Comparison of ENCODE assay signal across 8 mouse cellular contexts in genomic region chr3:116594728-116595602, GRCm38 (mm10). TPM values are rescaled to one million over a fixed set of nuclear protein-coding genes. Genes with fewer than 3 reads are reported as not detected.
A peak's percentile ranks its signal among the peaks of the same experiment; 100 is the strongest.
DNase-seq lines count a peak whose midpoint lies in the region; ATAC-seq lines count a peak whose summit lies in the region.

Gene Sass6, plus strand, starts transcription at chr3:116594982.

- no peaks in the 10 kb centered on the region for H3K27me3 ChIP-seq in hindbrain, embryonic 11.5 days (ENCODE audit: control insufficient read depth, insufficient read depth, low read length)

- no peaks in the 10 kb centered on the region for H3K4me1 ChIP-seq in hindbrain, embryonic 11.5 days (replicated peaks; ENCODE audit: control insufficient read depth, insufficient read depth, low read length)

- no peaks in the 10 kb centered on the region for H3K36me3 ChIP-seq in hindbrain, embryonic 11.5 days (ENCODE audit: control insufficient read depth, insufficient read depth, low read length)

- peak within 1 kb of the TSS; percentile 67; the same call in 1 of the 2 replicates for H3K27ac ChIP-seq in hindbrain, embryonic 11.5 days (ENCODE audit: low read depth, low read length)

- peak within 1 kb of the TSS; percentile 52 for H3K4me2 ChIP-seq in hindbrain, embryonic 11.5 days (replicated peaks; ENCODE audit: low read depth, low read length)

- no peaks in the 10 kb centered on the region for H3K9me3 ChIP-seq in hindbrain, embryonic 11.5 days (ENCODE audit: control insufficient read depth, low read length)

- peak; percentile 98 for ATAC-seq in hindbrain, embryonic 11.5 days (ENCODE audit: low FRiP score)

- WGBS in hindbrain, embryonic 11.5 days: under 1% methylated on average over 63 of the region's 65 CpGs

- H3K9ac ChIP-seq in hindbrain, embryonic 11.5 days (ENCODE audit: low read depth, low read length): peak within 1 kb of the TSS; percentile 82

- peak; percentile 98 for DNase-seq in Muller cell, postnatal 12 days (ENCODE audit: inconsistent ontology term)
- DNase-seq in cerebellum, adult 9-11 months: peak; percentile 96
- DNase-seq in frontal cortex, adult 2 months (ENCODE audit: extremely low spot score in 1 of 2, low spot score in 1 of 2): peak; percentile 93 to 100
- peak; percentile 98 for DNase-seq in hindbrain, embryonic 11.5 days (ENCODE audit: low spot score)
- DNase-seq in layer of hippocampus, postnatal 10 days (ENCODE audit: low spot score in 2 of 2): peak; percentile 99
- DNase-seq in lung, postnatal 10 days: peak; percentile 99
- peak; percentile 97 for DNase-seq in ovary, postnatal 36 days (ENCODE audit: low spot score)
- DNase-seq in thymus, postnatal 25 days: peak; percentile 97

- peak within 1 kb of the TSS; percentile 76 for H3K4me3 ChIP-seq in hindbrain, embryonic 11.5 days (ENCODE audit: low read depth, low read length)

RNA-seq across cellular contexts. Expression of gene Sass6, which starts in this region (rescaled TPM):
- 4.8 and 5.3 TPM in 2 replicates for polyA plus RNA-seq in frontal cortex, adult 2 months (2012; rRNA removed)
- polyA plus RNA-seq in hindbrain, embryonic 11.5 days (2014; fragmentation: Nextera tagmentation; extraction: Ambion mirVana): 32.7 and 34.9 TPM in 2 replicates
- 10 to 100 TPM in 1 of 2 experiments, 1 to 10 TPM in 1; 9.6 to 11.4 TPM for total RNA-seq in layer of hippocampus, postnatal 10 days (2021)

Comparison
In these comparisons a context has a peak if more than half of its experiments do, and no peak if none do; other contexts are left out.
1. Peak in every context shown above with its lines: DNase-seq, ATAC-seq, H3K4me3 ChIP-seq and H3K27ac ChIP-seq.